Mouse (Mus musculus): Measurements from ENCODE around the gene Kpna1. TPM values are rescaled to one million over a fixed set of nuclear protein-coding genes. Genes with fewer than 3 reads are reported as not detected.
"Not testable (repeated sequence)": the region's sequence is repeated elsewhere in the genome, so short reads cannot be mapped to it uniquely, and the experiment has no call there.

Kpna1 gene
- 51.8 and 60.5 TPM in 2 replicates for polyA plus RNA-seq (2016; fragmentation: Nextera tagmentation; extraction: Ambion mirVana)

- WGBS = 73% methylated on average over 1 of the region's 1 CpGs
- H3K4me3 ChIP-seq; H3K36me3 ChIP-seq; DNase-seq (ENCODE audit: low spot score); H3K27ac ChIP-seq; H3K4me1 ChIP-seq; H3K9me3 ChIP-seq; H3K27me3 ChIP-seq (ENCODE audit: insufficient read depth, poor library complexity, severe bottlenecking): not testable (repeated sequence)
These were observed at the start of gene Kpna1 for GRCm38 (mm10) chr16:35978450-35978849. Kpna1 (plus strand) TSS chr16:35978750.

- H3K27ac ChIP-seq = no peak overlapping the region
- no peak for DNase-seq (ENCODE audit: low spot score)
- H3K27me3 ChIP-seq (ENCODE audit: insufficient read depth, poor library complexity, severe bottlenecking) = 0 out of 2 replicates have a peak, but pooled peaks cover 9% of the 10 kb centered on the region
- WGBS = 79% methylated on average over 19 of the region's 19 CpGs
- H3K36me3 ChIP-seq = no peaks in the 10 kb centered on the region
- H3K4me1 ChIP-seq = no peaks in the 10 kb centered on the region
- H3K9me3 ChIP-seq = no peaks in the 10 kb centered on the region
- H3K4me3 ChIP-seq = no peak overlapping the region
These were observed 46.1 kb upstream of the Kpna1 start for GRCm38 (mm10) chr16:35932179-35933055.

- WGBS = 68% methylated on average over 10 of the region's 10 CpGs
These were observed 45.4 kb upstream of the Kpna1 start for GRCm38 (mm10) chr16:35933181-35933580.

GRCm38 (mm10) chr16:35938211-35939151, 40.1 kb upstream of the Kpna1 start, which contains the start of the genes Parp9 and Dtx3l:
Parp9 (plus strand) TSS chr16:35938470.
Dtx3l (minus strand) TSS chr16:35939151.
- Histone ChIP-seq H3K4me3 (peak within 1 kb of the TSS; percentile 78), H3K4me1 (peaks cover 5% of the 10 kb centered on the region; the same call in 1 of the 2 replicates), H3K36me3 (0 out of 2 replicates have a peak, but pooled peaks cover 3% of the 10 kb centered on the region), H3K27me3 (ENCODE audit: insufficient read depth, poor library complexity, severe bottlenecking) (0 out of 2 replicates have a peak, but pooled peaks cover 13% of the 10 kb centered on the region), H3K9me3 (no peaks in the 10 kb centered on the region), H3K27ac (peak within 1 kb of the TSS; percentile 86)
- WGBS = 1% methylated on average over 52 of the region's 52 CpGs
- peak; percentile 86 for DNase-seq (ENCODE audit: low spot score)

More at GRCm38 (mm10) chr16:35933181-35933580, 45.4 kb upstream of the Kpna1 start:
- Histone ChIP-seq H3K36me3 (no peaks in the 10 kb centered on the region), H3K4me3 (no peak overlapping the region), H3K27me3 (ENCODE audit: insufficient read depth, poor library complexity, severe bottlenecking) (0 out of 2 replicates have a peak, but pooled peaks cover 9% of the 10 kb centered on the region), H3K27ac (no peak overlapping the region), H3K4me1 (no peaks in the 10 kb centered on the region; the same call in 1 of the 2 replicates), H3K9me3 (no peaks in the 10 kb centered on the region)
- DNase-seq (ENCODE audit: low spot score) = no peak

GRCm38 (mm10) chr16:35939261-35939660, 39.3 kb upstream of the Kpna1 start:
- H3K27me3 ChIP-seq (ENCODE audit: insufficient read depth, poor library complexity, severe bottlenecking) = 0 out of 2 replicates have a peak, but pooled peaks cover 13% of the 10 kb centered on the region
- DNase-seq (ENCODE audit: low spot score) = no peak
- peak overlapping the region; percentile 78 for H3K4me3 ChIP-seq

GRCm38 (mm10) chr16:35939690-35940089, 38.9 kb upstream of the Kpna1 start:
- Histone ChIP-seq H3K4me3 (peak overlapping the region; percentile 78), H3K4me1 (peaks cover 5% of the 10 kb centered on the region; the same call in 1 of the 2 replicates), H3K36me3 (0 out of 2 replicates have a peak, but pooled peaks cover 3% of the 10 kb centered on the region), H3K27me3 (ENCODE audit: insufficient read depth, poor library complexity, severe bottlenecking) (0 out of 2 replicates have a peak, but pooled peaks cover 13% of the 10 kb centered on the region), H3K9me3 (no peaks in the 10 kb centered on the region), H3K27ac (no peak overlapping the region)
- DNase-seq (ENCODE audit: low spot score) = peak; percentile 85
- WGBS = 11% methylated on average over 9 of the region's 9 CpGs

More at GRCm38 (mm10) chr16:35939261-35939660, 39.3 kb upstream of the Kpna1 start:
- peak overlapping the region; percentile 86; the same call in 1 of the 2 replicates for H3K27ac ChIP-seq
- H3K36me3 ChIP-seq = 0 out of 2 replicates have a peak, but pooled peaks cover 3% of the 10 kb centered on the region
- H3K9me3 ChIP-seq = no peaks in the 10 kb centered on the region
- 6% methylated on average over 6 of the region's 6 CpGs for WGBS
- peaks cover 5% of the 10 kb centered on the region; the same call in 1 of the 2 replicates for H3K4me1 ChIP-seq

GRCm38 (mm10) chr16:35941382-35941781, 37.2 kb upstream of the Kpna1 start:
- H3K4me1 ChIP-seq = peaks cover 5% of the 10 kb centered on the region; the same call in 1 of the 2 replicates
- H3K36me3 ChIP-seq = 0 out of 2 replicates have a peak, but pooled peaks cover 3% of the 10 kb centered on the region
- H3K9me3 ChIP-seq = no peaks in the 10 kb centered on the region
- 0 out of 2 replicates have a peak, but pooled peaks cover 3% of the 10 kb centered on the region for H3K27me3 ChIP-seq (ENCODE audit: insufficient read depth, poor library complexity, severe bottlenecking)
- H3K4me3 ChIP-seq = no peak overlapping the region
- WGBS = 78% methylated on average over 7 of the region's 7 CpGs
- no peak overlapping the region for H3K27ac ChIP-seq
- no peak for DNase-seq (ENCODE audit: low spot score)

GRCm38 (mm10) chr16:35949264-35949663, 29.3 kb upstream of the Kpna1 start:
- WGBS = 45% methylated on average over 5 of the region's 5 CpGs
- H3K27ac ChIP-seq = no peak overlapping the region

GRCm38 (mm10) chr16:35951216-35951615, 27.3 kb upstream of the Kpna1 start:
- no peaks in the 10 kb centered on the region for H3K27me3 ChIP-seq (ENCODE audit: insufficient read depth, poor library complexity, severe bottlenecking)
- 0 out of 2 replicates have a peak, but pooled peaks cover 6% of the 10 kb centered on the region for H3K4me1 ChIP-seq
- H3K27ac ChIP-seq = no peak overlapping the region
- no peaks in the 10 kb centered on the region for H3K9me3 ChIP-seq
- DNase-seq (ENCODE audit: low spot score) = no peak
- no peak overlapping the region for H3K4me3 ChIP-seq
- H3K36me3 ChIP-seq = no peaks in the 10 kb centered on the region; the same call in 1 of the 2 replicates
- WGBS = 84% methylated on average over 3 of the region's 3 CpGs

More at GRCm38 (mm10) chr16:35949264-35949663, 29.3 kb upstream of the Kpna1 start:
- H3K4me1 ChIP-seq = 0 out of 2 replicates have a peak, but pooled peaks cover 6% of the 10 kb centered on the region
- DNase-seq (ENCODE audit: low spot score) = no peak
- H3K4me3 ChIP-seq = no peak overlapping the region
- no peaks in the 10 kb centered on the region; the same call in 1 of the 2 replicates for H3K36me3 ChIP-seq
- no peaks in the 10 kb centered on the region for H3K9me3 ChIP-seq
- H3K27me3 ChIP-seq (ENCODE audit: insufficient read depth, poor library complexity, severe bottlenecking) = no peaks in the 10 kb centered on the region

- DNase-seq (ENCODE audit: low spot score) = no peak
- 0 out of 2 replicates have a peak, but pooled peaks cover 6% of the 10 kb centered on the region for H3K4me1 ChIP-seq
- H3K36me3 ChIP-seq = no peaks in the 10 kb centered on the region; the same call in 1 of the 2 replicates
- H3K9me3 ChIP-seq = no peaks in the 10 kb centered on the region
- H3K27me3 ChIP-seq (ENCODE audit: insufficient read depth, poor library complexity, severe bottlenecking) = no peaks in the 10 kb centered on the region
- WGBS = 88% methylated on average over 5 of the region's 5 CpGs
- H3K4me3 ChIP-seq = no peak overlapping the region
- H3K27ac ChIP-seq = no peak overlapping the region
These were observed 25.9 kb upstream of the Kpna1 start for GRCm38 (mm10) chr16:35952628-35953130.

GRCm38 (mm10) chr16:35965991-35966390, 12.6 kb upstream of the Kpna1 start:
- DNase-seq (ENCODE audit: low spot score) = not testable (repeated sequence)

More at GRCm38 (mm10) chr16:35965991-35966390, 12.6 kb upstream of the Kpna1 start:
- not testable (repeated sequence) for H3K4me3 ChIP-seq; H3K9me3 ChIP-seq; H3K27me3 ChIP-seq (ENCODE audit: insufficient read depth, poor library complexity, severe bottlenecking); H3K27ac ChIP-seq; H3K4me1 ChIP-seq; H3K36me3 ChIP-seq
- 66% methylated on average over 2 of the region's 4 CpGs for WGBS

Data from heart, embryonic 10.5 days (tissue).